Mouse (Mus musculus) neural tube, embryonic 15.5 days (tissue): ENCODE results near the gene Tmem81. TPM values are rescaled to one million over a fixed set of nuclear protein-coding genes. Genes with fewer than 3 reads are reported as not detected.

ENCODE experiments used
- ATAC-seq: fragments of 200-750 bp; cut with Nextera tagmentation; 2 replicates; pipeline ENCODE4 v1.8.0; 2017; ENCODE audit warnings: mild to moderate bottlenecking, moderate TSS enrichment, moderate library complexity; ENCODE audit not compliant: low FRiP score
- H3K27ac ChIP-seq: fragments of 300-500 bp; sonication (generic); replicated peaks from 2 replicates; pipeline ENCODE4 v1.5.1; 2015; ENCODE audit warnings: mild to moderate bottlenecking, inconsistent platforms
- H3K27me3 ChIP-seq: fragments of 300-500 bp; sonication (generic); replicated peaks from 2 replicates; pipeline ENCODE4 v1.6.1; 2015; ENCODE audit warnings: inconsistent platforms
- H3K36me3 ChIP-seq: fragments of 300-500 bp; sonication (generic); 2 replicates; pipeline ENCODE4 v1.6.1; 2015; ENCODE audit warnings: inconsistent platforms
- H3K4me1 ChIP-seq: fragments of 300-500 bp; sonication (generic); 2 replicates; pipeline ENCODE4 v1.6.1; 2015; ENCODE audit warnings: inconsistent platforms
- H3K4me2 ChIP-seq: fragments of 300-500 bp; sonication (generic); 2 replicates; pipeline ENCODE4 v1.6.1; 2015; ENCODE audit warnings: inconsistent platforms, mild to moderate bottlenecking, moderate library complexity
- H3K4me3 ChIP-seq: fragments of 300-500 bp; sonication (generic); replicated peaks from 2 replicates; pipeline ENCODE4 v1.5.1; 2015; ENCODE audit warnings: mild to moderate bottlenecking, inconsistent platforms
- H3K9ac ChIP-seq: fragments of 300-500 bp; sonication (generic); replicated peaks from 2 replicates; pipeline ENCODE4 v1.6.1; 2015; ENCODE audit warnings: mild to moderate bottlenecking, inconsistent platforms
- H3K9me3 ChIP-seq: fragments of 300-500 bp; sonication (generic); replicated peaks from 2 replicates; pipeline ENCODE4 v1.6.1; 2016; ENCODE audit warnings: inconsistent platforms
- WGBS: fragments of 180-500 bp; shearing (Covaris S2); methylation state at CpG from one replicate; pipeline ENCODE4 v1.1.7; 2015; ENCODE audit warnings: mixed read lengths; 5-methylcytosine and 5-hydroxymethylcytosine counted together
- polyA plus RNA-seq: library from polyadenylated mRNA; unstranded; fragments of >200 nt; fragmentation: Nextera tagmentation; extraction: Ambion mirVana; gene quantifications from 2 replicates; pipeline ENCODE4 v1.2.1, GENCODE M21; 2015

The Tmem81 gene
- polyA plus RNA-seq, 1 experiment from 2014 or later = 0.73 TPM

GRCm38 (mm10) chr1:132519734-132520133 lies 13.7 kb downstream of the Tmem81 start:
- peaks cover 55% of the 10 kb centered on the region for H3K36me3 ChIP-seq
- WGBS = 91% methylated on average over 11 of the region's 11 CpGs

GRCm38 (mm10) chr1:132520764-132521163 lies 14.7 kb downstream of the Tmem81 start:
- WGBS = 35% methylated on average over 2 of the region's 6 CpGs
- ATAC-seq = no peak
- Histone ChIP-seq H3K4me1 (peaks cover 6% of the 10 kb centered on the region; the same call in 1 of the 2 replicates), H3K36me3 (peaks cover 47% of the 10 kb centered on the region), H3K27ac (no peak overlapping the region), H3K9ac (no peak overlapping the region), H3K9me3 (no peaks in the 10 kb centered on the region), H3K4me2 (no peak overlapping the region), H3K27me3 (no peaks in the 10 kb centered on the region), H3K4me3 (no peak overlapping the region)

More at GRCm38 (mm10) chr1:132519734-132520133, 13.7 kb downstream of the Tmem81 start:
- Histone ChIP-seq H3K9me3 (no peaks in the 10 kb centered on the region), H3K27me3 (no peaks in the 10 kb centered on the region), H3K4me1 (no peaks in the 10 kb centered on the region), H3K9ac (no peak overlapping the region), H3K4me3 (no peak overlapping the region), H3K27ac (no peak overlapping the region), H3K4me2 (no peak overlapping the region)
- no peak for ATAC-seq

- Histone ChIP-seq H3K9ac (no peak overlapping the region), H3K27ac (no peak overlapping the region), H3K36me3 (peaks cover 34% of the 10 kb centered on the region; the same call in 1 of the 2 replicates), H3K4me2 (no peak overlapping the region), H3K9me3 (no peaks in the 10 kb centered on the region), H3K4me3 (no peak overlapping the region), H3K4me1 (peaks cover 18% of the 10 kb centered on the region), H3K27me3 (no peaks in the 10 kb centered on the region)
- WGBS = 72% methylated on average over 8 of the region's 8 CpGs
- ATAC-seq = no peak
These were observed 17.0 kb downstream of the Tmem81 start for GRCm38 (mm10) chr1:132523048-132523447.

- Histone ChIP-seq H3K4me3 (no peak overlapping the region), H3K9ac (no peak overlapping the region), H3K4me2 (no peak overlapping the region), H3K36me3 (peaks cover 28% of the 10 kb centered on the region; the same call in 1 of the 2 replicates), H3K27ac (no peak overlapping the region), H3K9me3 (no peaks in the 10 kb centered on the region), H3K27me3 (no peaks in the 10 kb centered on the region), H3K4me1 (peaks cover 18% of the 10 kb centered on the region)
- WGBS = 32% methylated on average over 4 of the region's 4 CpGs
- no peak for ATAC-seq
These were observed 17.9 kb downstream of the Tmem81 start for GRCm38 (mm10) chr1:132523920-132524319.

- Histone ChIP-seq H3K4me3 (no peak overlapping the region), H3K27me3 (no peaks in the 10 kb centered on the region), H3K9me3 (no peaks in the 10 kb centered on the region), H3K4me1 (peaks cover 25% of the 10 kb centered on the region), H3K4me2 (no peak overlapping the region), H3K9ac (peak overlapping the region; percentile 11; the same call in 1 of the 2 replicates), H3K36me3 (peaks cover 19% of the 10 kb centered on the region; the same call in 1 of the 2 replicates), H3K27ac (peak overlapping the region; percentile 77)
- WGBS = 7% methylated on average over 10 of the region's 10 CpGs
- peak; percentile 80 for ATAC-seq
These were observed 19.8 kb downstream of the Tmem81 start for GRCm38 (mm10) chr1:132525832-132526231.

- peaks cover 34% of the 10 kb centered on the region for H3K4me1 ChIP-seq
- 96% methylated on average over 13 of the region's 13 CpGs for WGBS
- H3K4me3 ChIP-seq = no peak overlapping the region
- no peak overlapping the region for H3K27ac ChIP-seq
- H3K9me3 ChIP-seq = no peaks in the 10 kb centered on the region
- ATAC-seq = no peak
- H3K9ac ChIP-seq = no peak overlapping the region
- H3K4me2 ChIP-seq = no peak overlapping the region
- H3K36me3 ChIP-seq = 0 out of 2 replicates have a peak, but pooled peaks cover 11% of the 10 kb centered on the region
- H3K27me3 ChIP-seq = no peaks in the 10 kb centered on the region
These were observed 22.0 kb downstream of the Tmem81 start for GRCm38 (mm10) chr1:132528071-132528470.

GRCm38 (mm10) chr1:132528647-132529334 lies 22.8 kb downstream of the Tmem81 start:
- H3K4me3 ChIP-seq = no peak overlapping the region
- no peaks in the 10 kb centered on the region for H3K9me3 ChIP-seq
- no peak overlapping the region for H3K27ac ChIP-seq
- 0 out of 2 replicates have a peak, but pooled peaks cover 8% of the 10 kb centered on the region for H3K36me3 ChIP-seq
- no peak overlapping the region for H3K9ac ChIP-seq
- peaks cover 41% of the 10 kb centered on the region for H3K4me1 ChIP-seq
- H3K4me2 ChIP-seq = no peak overlapping the region
- ATAC-seq = no peak
- no peaks in the 10 kb centered on the region for H3K27me3 ChIP-seq
- 88% methylated on average over 19 of the region's 19 CpGs for WGBS

GRCm38 (mm10) chr1:132530631-132531191 lies 24.7 kb downstream of the Tmem81 start:
- no peak for ATAC-seq

GRCm38 (mm10) chr1:132532521-132532920 lies 26.5 kb downstream of the Tmem81 start:
- Histone ChIP-seq H3K27ac (no peak overlapping the region), H3K4me2 (no peak overlapping the region), H3K36me3 (0 out of 2 replicates have a peak, but pooled peaks cover 6% of the 10 kb centered on the region), H3K9me3 (no peaks in the 10 kb centered on the region), H3K9ac (no peak overlapping the region), H3K4me3 (no peak overlapping the region), H3K27me3 (no peaks in the 10 kb centered on the region), H3K4me1 (peaks cover 36% of the 10 kb centered on the region)
- 64% methylated on average over 9 of the region's 9 CpGs for WGBS
- no peak for ATAC-seq

More at GRCm38 (mm10) chr1:132530631-132531191, 24.7 kb downstream of the Tmem81 start:
- Histone ChIP-seq H3K9ac (no peak overlapping the region), H3K9me3 (no peaks in the 10 kb centered on the region), H3K4me1 (peaks cover 48% of the 10 kb centered on the region), H3K4me3 (no peak overlapping the region), H3K27ac (peak overlapping the region; percentile 56; the same call in 1 of the 2 replicates), H3K4me2 (no peak overlapping the region), H3K36me3 (0 out of 2 replicates have a peak, but pooled peaks cover 6% of the 10 kb centered on the region), H3K27me3 (no peaks in the 10 kb centered on the region)
- WGBS = 9% methylated on average over 5 of the region's 5 CpGs

GRCm38 (mm10) chr1:132533840-132534239 lies 27.8 kb downstream of the Tmem81 start:
- Histone ChIP-seq H3K4me2 (peak overlapping the region; percentile 27; the same call in 1 of the 2 replicates), H3K9ac (0 out of 2 replicates have a peak overlapping the region, but pooled peaks have one; percentile 7), H3K27me3 (no peaks in the 10 kb centered on the region), H3K27ac (no peak overlapping the region), H3K4me1 (peaks cover 38% of the 10 kb centered on the region), H3K4me3 (no peak overlapping the region), H3K36me3 (0 out of 2 replicates have a peak, but pooled peaks cover 3% of the 10 kb centered on the region), H3K9me3 (no peaks in the 10 kb centered on the region)
- peak; percentile 25; the same call in 1 of the 2 replicates for ATAC-seq
- 5% methylated on average over 8 of the region's 8 CpGs for WGBS

- no peak overlapping the region for H3K4me3 ChIP-seq
- H3K36me3 ChIP-seq = no peaks in the 10 kb centered on the region
- H3K4me2 ChIP-seq = no peak overlapping the region
- WGBS = 93% methylated on average over 4 of the region's 4 CpGs
- H3K9ac ChIP-seq = no peak overlapping the region
- ATAC-seq = no peak
- no peaks in the 10 kb centered on the region for H3K27me3 ChIP-seq
- no peaks in the 10 kb centered on the region for H3K9me3 ChIP-seq
- peaks cover 40% of the 10 kb centered on the region for H3K4me1 ChIP-seq
- H3K27ac ChIP-seq = no peak overlapping the region
These were observed 29.5 kb downstream of the Tmem81 start for GRCm38 (mm10) chr1:132535541-132535940.

- H3K4me3 ChIP-seq = no peak overlapping the region
- peaks cover 38% of the 10 kb centered on the region for H3K4me1 ChIP-seq
- H3K36me3 ChIP-seq = no peaks in the 10 kb centered on the region
- H3K4me2 ChIP-seq = no peak overlapping the region
- H3K9ac ChIP-seq = no peak overlapping the region
- no peak overlapping the region for H3K27ac ChIP-seq
- 79% methylated on average over 3 of the region's 3 CpGs for WGBS
- no peak for ATAC-seq
- H3K9me3 ChIP-seq = no peaks in the 10 kb centered on the region
- no peaks in the 10 kb centered on the region for H3K27me3 ChIP-seq
These were observed 30.4 kb downstream of the Tmem81 start for GRCm38 (mm10) chr1:132536416-132536815.
